Mouse (Mus musculus) limb, embryonic 15.5 days (tissue): ENCODE data around the gene Haus5. TPM values are rescaled to one million over a fixed set of nuclear protein-coding genes. Genes with fewer than 3 reads are reported as not detected.

Experiments used
- polyA plus RNA-seq: library from polyadenylated mRNA; unstranded; fragments of >200 nt; fragmentation: Nextera tagmentation; extraction: Ambion mirVana; gene quantifications from 2 replicates; pipeline ENCODE4 v1.2.1, GENCODE M21; 2015

Haus5 gene
- polyA plus RNA-seq, 1 experiment from 2014 or later, result 34.4 TPM

Other genes with a start within 250 kb of the Haus5 start
- gene Hcst, start 245.1 kb downstream of the Haus5 start, polyA plus RNA-seq, result 2.7 and 3.3 TPM in 2 replicates
- gene Nfkbid, start 243.3 kb downstream of the Haus5 start, polyA plus RNA-seq, result 1.4 and 2.1 TPM in 2 replicates
- gene Aplp1, start 219.5 kb downstream of the Haus5 start, polyA plus RNA-seq, result 28.6 and 32.7 TPM in 2 replicates
- gene Kirrel2, start 207.3 kb downstream of the Haus5 start, polyA plus RNA-seq, result 0.04 and 0.38 TPM in 2 replicates
- 0.07 TPM in 1 of 2 replicates, not detected in the other for gene Nphs1, start 206.7 kb downstream of the Haus5 start, polyA plus RNA-seq
- 0.18 TPM in 1 of 2 replicates, not detected in the other for gene Prodh2, start 171.4 kb downstream of the Haus5 start, polyA plus RNA-seq
- gene Arhgap33, start 129.9 kb downstream of the Haus5 start, polyA plus RNA-seq, result 7.8 and 8.0 TPM in 2 replicates
- 17.6 and 29.4 TPM in 2 replicates for gene Hspb6, start 112.8 kb downstream of the Haus5 start, polyA plus RNA-seq
- gene Proser3, start 112.7 kb downstream of the Haus5 start, polyA plus RNA-seq, result 11.3 and 12.1 TPM in 2 replicates
- 37.9 and 49.4 TPM in 2 replicates for gene Lin37, start 105.2 kb downstream of the Haus5 start, polyA plus RNA-seq
- gene U2af1l4, start 101.7 kb downstream of the Haus5 start, polyA plus RNA-seq, result 83.0 and 85.3 TPM in 2 replicates
- gene Gm49396, start 101.7 kb downstream of the Haus5 start, polyA plus RNA-seq, result 12.2 and 12.4 TPM in 2 replicates
- gene Psenen, start 101.4 kb downstream of the Haus5 start, polyA plus RNA-seq, result 126 and 146 TPM in 2 replicates
- 3.0 and 3.5 TPM in 2 replicates for gene Igflr1, start 99.6 kb downstream of the Haus5 start, polyA plus RNA-seq
- gene Kmt2b, start 76.3 kb downstream of the Haus5 start, polyA plus RNA-seq, result 7.3 and 8.1 TPM in 2 replicates
- 3.0 and 4.2 TPM in 2 replicates for gene Zbtb32, start 66.1 kb downstream of the Haus5 start, polyA plus RNA-seq
- 0.45 and 0.58 TPM in 2 replicates for gene Upk1a, start 52.1 kb downstream of the Haus5 start, polyA plus RNA-seq
- 739 and 763 TPM in 2 replicates for gene Cox6b1, start 38.8 kb downstream of the Haus5 start, polyA plus RNA-seq
- not detected in 2 replicates for gene Etv2, start 29.1 kb downstream of the Haus5 start, polyA plus RNA-seq
- gene Rbm42, start 14.7 kb downstream of the Haus5 start, polyA plus RNA-seq, result 104 and 114 TPM in 2 replicates
- not detected in 2 replicates for gene Pmis2, start 6.6 kb upstream of the Haus5 start, polyA plus RNA-seq
- 1.1 and 1.4 TPM in 2 replicates for gene 2200002J24Rik, start 33.9 kb upstream of the Haus5 start, polyA plus RNA-seq
- gene Atp4a, start 47.2 kb upstream of the Haus5 start, polyA plus RNA-seq, result 0.19 and 0.99 TPM in 2 replicates
- 197 and 199 TPM in 2 replicates for gene Tmem147, start 64.5 kb upstream of the Haus5 start, polyA plus RNA-seq
- 0.52 and 0.66 TPM in 2 replicates for gene Gapdhs, start 78.7 kb upstream of the Haus5 start, polyA plus RNA-seq
- 293 and 299 TPM in 2 replicates for gene Sbsn, start 86.5 kb upstream of the Haus5 start, polyA plus RNA-seq
- gene Dmkn, start 98.8 kb upstream of the Haus5 start, polyA plus RNA-seq, result 913 and 939 TPM in 2 replicates
- gene Krtdap, start 122.9 kb upstream of the Haus5 start, polyA plus RNA-seq, result 3,274 and 3,770 TPM in 2 replicates
- 0.27 TPM in 1 of 2 replicates, not detected in the other for gene Ffar2, start 158.8 kb upstream of the Haus5 start, polyA plus RNA-seq
- gene Ffar3, start 191.2 kb upstream of the Haus5 start, polyA plus RNA-seq, result not detected in 2 replicates
- gene Ffar1, start 196.6 kb upstream of the Haus5 start, polyA plus RNA-seq, result not detected in 2 replicates
- 0.04 and 0.11 TPM in 2 replicates for gene Cd22, start 215.3 kb upstream of the Haus5 start, polyA plus RNA-seq
- 1.3 and 1.4 TPM in 2 replicates for gene Mag, start 249.9 kb upstream of the Haus5 start, polyA plus RNA-seq